9 mouse cellular contexts compared by ENCODE assay signal in the genomic region with DNA sequence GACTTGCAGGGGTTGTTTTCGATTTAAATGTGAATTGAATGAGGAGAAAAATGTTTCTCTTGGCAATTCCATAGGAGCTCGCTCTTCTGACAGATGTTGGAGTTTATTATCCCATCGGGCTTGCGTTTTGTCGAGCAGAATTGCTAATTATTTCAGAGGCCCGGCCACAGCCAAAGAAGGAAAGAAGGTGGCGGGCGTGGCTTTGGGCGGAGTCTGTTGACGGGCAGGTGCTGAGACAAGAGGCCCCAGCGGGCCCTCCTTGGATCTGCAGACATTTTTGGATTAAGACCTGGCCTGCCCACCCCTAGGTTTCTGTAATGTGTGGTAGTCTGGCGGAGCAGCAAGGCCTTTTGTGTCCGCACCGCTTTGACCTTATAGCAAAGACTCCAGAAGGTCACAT. TPM values are rescaled to one million over a fixed set of nuclear protein-coding genes. Genes with fewer than 3 reads are reported as not detected.
DNase-seq lines count a peak whose midpoint lies in the region; ATAC-seq and TF ChIP-seq lines count a peak whose summit lies in the region.
"Had no signal": no experiment of that assay in that cellular context is flagged by ENCODE, and none has a peak within 500 bp of the region (broad histone marks: within the 10 kb centered on the region; RNA-seq: fewer than 3 reads in every experiment).

No protein-coding gene starts in this region.

- no peak overlapping the region for H3K9ac ChIP-seq in liver, postnatal 0 days (replicated peaks)
- no peak overlapping the region for H3K9ac ChIP-seq in limb, embryonic 14.5 days (ENCODE audit: low read depth, low read length, severe bottlenecking)
- no peak overlapping the region for H3K9ac ChIP-seq in stomach, embryonic 16.5 days (ENCODE audit: low read length)

- H3K4me3 ChIP-seq in liver, postnatal 0 days (ENCODE audit: low read depth, low read length) = no peak overlapping the region
- H3K4me3 ChIP-seq in forebrain, embryonic 10.5 days = peak overlapping the region; percentile 38
- peak overlapping the region; percentile 14; the same call in 1 of the 2 replicates for H3K4me3 ChIP-seq in limb, embryonic 14.5 days (replicated peaks; ENCODE audit: low read length)
- H3K4me3 ChIP-seq in stomach, embryonic 16.5 days (replicated peaks; ENCODE audit: low read length) = peak overlapping the region; percentile 13; the same call in 1 of the 2 replicates

- H3K9me3 ChIP-seq in liver, postnatal 0 days (ENCODE audit: low read length) = no peaks in the 10 kb centered on the region
- H3K9me3 ChIP-seq in forebrain, embryonic 10.5 days = no peaks in the 10 kb centered on the region
- no peaks in the 10 kb centered on the region for H3K9me3 ChIP-seq in limb, embryonic 14.5 days (ENCODE audit: control insufficient read depth, low read length)
- no peaks in the 10 kb centered on the region for H3K9me3 ChIP-seq in stomach, embryonic 16.5 days (replicated peaks; ENCODE audit: control insufficient read depth, low read length)

- no peak for TF ChIP-seq POLR2A in limb, embryonic 14.5 days (IDR thresholded peaks at IDR 0.05; ENCODE audit: borderline replicate concordance, extremely low read depth, insufficient read depth, insufficient read length)

- no peak for TF ChIP-seq CTCF in liver, postnatal 0 days (IDR thresholded peaks at IDR 0.05; ENCODE audit: low read depth)

- no peaks in the 10 kb centered on the region for H3K4me1 ChIP-seq in liver, postnatal 0 days (ENCODE audit: insufficient read depth)
- peaks cover 66% of the 10 kb centered on the region for H3K4me1 ChIP-seq in forebrain, embryonic 10.5 days
- peaks cover 28% of the 10 kb centered on the region for H3K4me1 ChIP-seq in limb, embryonic 14.5 days (ENCODE audit: control insufficient read depth, insufficient read depth, low read length)
- peaks cover 6% of the 10 kb centered on the region for H3K4me1 ChIP-seq in stomach, embryonic 16.5 days (ENCODE audit: control insufficient read depth, insufficient read depth, low read length)

- whole genome bisulfite sequencing in liver, postnatal 0 days (ENCODE audit: insufficient replicate concordance) = 26% methylated on average over 14 of the region's 14 CpGs
- WGBS in forebrain, embryonic 10.5 days = 5% methylated on average over 14 of the region's 14 CpGs
- 7% methylated on average over 14 of the region's 14 CpGs for WGBS in limb, embryonic 14.5 days
- 15% methylated on average over 14 of the region's 14 CpGs for WGBS in stomach, embryonic 16.5 days

- DNase-seq in liver = peak; percentile 48
- no peak for DNase-seq in liver, postnatal 0 days
- DNase-seq in forebrain, embryonic 10.5 days (ENCODE audit: extremely low spot score, low spot score) = peak; percentile 73
- peak; percentile 71 for DNase-seq in limb, embryonic 14.5 days (ENCODE audit: low spot score)
- DNase-seq in left cerebral cortex, adult 9 months (ENCODE audit: low spot score in 2 of 2) = no peak
- no peak for DNase-seq in adrenal gland, adult 2 months
- no peak for DNase-seq in right cerebral cortex, postnatal 14 days
- DNase-seq: kidney, adult 2 months had no signal

- no peak for TF ChIP-seq EP300 in liver, postnatal 0 days (IDR thresholded peaks at IDR 0.05; ENCODE audit: low read depth)

- no peak overlapping the region for H3K27ac ChIP-seq in liver, postnatal 0 days (ENCODE audit: low read depth)
- H3K27ac ChIP-seq in forebrain, embryonic 10.5 days = peak overlapping the region; percentile 87
- H3K27ac ChIP-seq in limb, embryonic 14.5 days (replicated peaks; ENCODE audit: low read depth, low read length) = peak overlapping the region; percentile 53
- H3K27ac ChIP-seq in stomach, embryonic 16.5 days (ENCODE audit: low read length) = no peak overlapping the region

- H3K36me3 ChIP-seq in liver, postnatal 0 days (replicated peaks; ENCODE audit: insufficient read depth, low read length) = no peaks in the 10 kb centered on the region
- no peaks in the 10 kb centered on the region for H3K36me3 ChIP-seq in forebrain, embryonic 10.5 days (replicated peaks)
- no peaks in the 10 kb centered on the region for H3K36me3 ChIP-seq in limb, embryonic 14.5 days (ENCODE audit: control insufficient read depth, insufficient read depth, low read length)
- no peaks in the 10 kb centered on the region for H3K36me3 ChIP-seq in stomach, embryonic 16.5 days (ENCODE audit: control insufficient read depth, insufficient read depth, low read length)

- no peak overlapping the region for H3K4me2 ChIP-seq in liver, postnatal 0 days (ENCODE audit: low read depth, low read length)
- H3K4me2 ChIP-seq in limb, embryonic 14.5 days (replicated peaks; ENCODE audit: low read depth, low read length, severe bottlenecking) = peak overlapping the region; percentile 37
- peak overlapping the region; percentile 29; the same call in 1 of the 2 replicates for H3K4me2 ChIP-seq in stomach, embryonic 16.5 days (ENCODE audit: low read depth, low read length)

- no peak for ATAC-seq in liver, postnatal 0 days
- ATAC-seq in limb, embryonic 14.5 days (ENCODE audit: low FRiP score, low read depth) = peak; percentile 48
- ATAC-seq in stomach, embryonic 16.5 days (ENCODE audit: insufficient read depth, low FRiP score) = no peak

- peaks cover 10% of the 10 kb centered on the region; the same call in 1 of the 2 replicates for H3K27me3 ChIP-seq in liver, postnatal 0 days (ENCODE audit: insufficient read depth, low read length)
- H3K27me3 ChIP-seq in forebrain, embryonic 10.5 days (ENCODE audit: poor library complexity, severe bottlenecking) = no peaks in the 10 kb centered on the region
- H3K27me3 ChIP-seq in limb, embryonic 14.5 days (ENCODE audit: control insufficient read depth, insufficient read depth, low read length) = no peaks in the 10 kb centered on the region
- H3K27me3 ChIP-seq in stomach, embryonic 16.5 days (ENCODE audit: control insufficient read depth, insufficient read depth, low read length) = peaks cover 5% of the 10 kb centered on the region; the same call in 1 of the 2 replicates

RNA-seq across cellular contexts. Expression of gene Tmem115, which starts 54.2 kb away (rescaled TPM):
- 15.7 and 17.9 TPM in 2 replicates for polyA plus RNA-seq in liver, postnatal 0 days (2015; fragmentation: Nextera tagmentation; extraction: Ambion mirVana)
- polyA plus RNA-seq in forebrain, embryonic 10.5 days (2016; fragmentation: Nextera tagmentation; extraction: Ambion mirVana) = 33.0 and 35.8 TPM in 2 replicates
- polyA plus RNA-seq in limb, embryonic 14.5 days (2012; rRNA removed) = 34.9 and 41.3 TPM in 2 replicates
- polyA plus RNA-seq in limb, embryonic 14.5 days (2014; fragmentation: Nextera tagmentation; extraction: Ambion mirVana) = 54.1 and 58.8 TPM in 2 replicates
- polyA plus RNA-seq in stomach, embryonic 16.5 days (2015; fragmentation: Nextera tagmentation; extraction: Ambion mirVana) = 38.1 and 40.2 TPM in 2 replicates
- total RNA-seq in adrenal gland, adult 2 months (2021) = 10 to 100 TPM; 43.2 to 48.1 TPM
- 84.2 and 96.5 TPM in 2 replicates for polyA plus RNA-seq in adrenal gland, adult 2 months (2012; rRNA removed)

Comparison
In these comparisons a context has a peak if more than half of its experiments do, and no peak if none do; other contexts are left out.
1. DNase-seq: peak in liver (single experiment), forebrain, embryonic 10.5 days (single experiment) and limb, embryonic 14.5 days (single experiment); none in liver, postnatal 0 days (single experiment), left cerebral cortex, adult 9 months (0 of 2), adrenal gland, adult 2 months (single experiment) and right cerebral cortex, postnatal 14 days (single experiment).
2. H3K27ac ChIP-seq: peak in forebrain, embryonic 10.5 days (single experiment) and limb, embryonic 14.5 days (single experiment); none in liver, postnatal 0 days (single experiment) and stomach, embryonic 16.5 days (single experiment).